In the genomic region with DNA sequence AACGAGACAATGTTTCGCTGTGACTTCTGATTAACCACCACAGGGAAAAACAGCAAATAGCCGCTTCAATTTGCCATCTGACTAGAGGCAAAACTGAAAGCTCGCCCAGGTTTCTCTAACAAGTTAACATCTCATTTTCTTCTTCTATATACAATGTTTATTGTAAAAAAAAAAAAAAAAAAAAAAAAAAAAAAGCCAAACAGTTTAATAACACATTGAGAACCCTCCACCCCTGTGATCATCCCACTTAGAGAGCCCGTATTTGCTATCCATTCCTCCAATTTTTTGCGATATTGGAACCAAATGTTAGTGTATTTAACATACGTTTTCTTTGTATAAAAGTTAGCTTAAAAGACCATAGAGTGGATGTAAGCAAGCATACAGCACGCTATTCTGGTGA, we compare ENCODE assay signal across 7 mouse cellular contexts. TPM values are rescaled to one million over a fixed set of nuclear protein-coding genes. Genes with fewer than 3 reads are reported as not detected.
DNase-seq lines count a peak whose midpoint lies in the region; ATAC-seq and TF ChIP-seq lines count a peak whose summit lies in the region.

No protein-coding gene starts in this region.

- 87% methylated on average over 8 of the region's 8 CpGs for WGBS in kidney, postnatal 0 days
- 61% methylated on average over 8 of the region's 8 CpGs for WGBS in embryonic facial prominence, embryonic 15.5 days
- WGBS in limb, embryonic 14.5 days = 65% methylated on average over 8 of the region's 8 CpGs
- 85% methylated on average over 8 of the region's 8 CpGs for WGBS in neural tube, embryonic 13.5 days

- H3K9me3 ChIP-seq in kidney, postnatal 0 days (replicated peaks; ENCODE audit: low read length) = no peaks in the 10 kb centered on the region
- no peaks in the 10 kb centered on the region for H3K9me3 ChIP-seq in embryonic facial prominence, embryonic 15.5 days (replicated peaks)
- no peaks in the 10 kb centered on the region for H3K9me3 ChIP-seq in limb, embryonic 14.5 days (ENCODE audit: control insufficient read depth, low read length)
- no peaks in the 10 kb centered on the region for H3K9me3 ChIP-seq in neural tube, embryonic 13.5 days

- H3K4me1 ChIP-seq in kidney, postnatal 0 days (replicated peaks; ENCODE audit: insufficient read depth, low read length) = no peaks in the 10 kb centered on the region
- peaks cover 9% of the 10 kb centered on the region; the same call in 1 of the 2 replicates for H3K4me1 ChIP-seq in embryonic facial prominence, embryonic 15.5 days
- H3K4me1 ChIP-seq in limb, embryonic 14.5 days (ENCODE audit: control insufficient read depth, insufficient read depth, low read length) = no peaks in the 10 kb centered on the region
- H3K4me1 ChIP-seq in neural tube, embryonic 13.5 days (replicated peaks) = peaks cover 17% of the 10 kb centered on the region

- no peaks in the 10 kb centered on the region for H3K36me3 ChIP-seq in kidney, postnatal 0 days (ENCODE audit: insufficient read depth, low read length)
- H3K36me3 ChIP-seq in embryonic facial prominence, embryonic 15.5 days = 0 out of 2 replicates have a peak, but pooled peaks cover 6% of the 10 kb centered on the region
- no peaks in the 10 kb centered on the region for H3K36me3 ChIP-seq in limb, embryonic 14.5 days (ENCODE audit: control insufficient read depth, insufficient read depth, low read length)
- H3K36me3 ChIP-seq in neural tube, embryonic 13.5 days = peaks cover 21% of the 10 kb centered on the region

- TF ChIP-seq CTCF in kidney, postnatal 0 days (IDR thresholded peaks at IDR 0.05; ENCODE audit: low read depth) = no peak

- ATAC-seq in kidney, postnatal 0 days (replicated peaks; ENCODE audit: low FRiP score, low read depth) = no peak
- ATAC-seq in embryonic facial prominence, embryonic 15.5 days (ENCODE audit: insufficient number of reproducible peaks, low FRiP score, low TSS enrichment, low read depth) = no peak
- no peak for ATAC-seq in limb, embryonic 14.5 days (ENCODE audit: low FRiP score, low read depth)
- ATAC-seq in neural tube, embryonic 13.5 days (ENCODE audit: low read depth) = no peak

- no peak overlapping the region for H3K27ac ChIP-seq in kidney, postnatal 0 days
- no peak overlapping the region for H3K27ac ChIP-seq in embryonic facial prominence, embryonic 15.5 days (replicated peaks)
- no peak overlapping the region for H3K27ac ChIP-seq in limb, embryonic 14.5 days (replicated peaks; ENCODE audit: low read depth, low read length)
- H3K27ac ChIP-seq in neural tube, embryonic 13.5 days (replicated peaks) = no peak overlapping the region

- DNase-seq in kidney, postnatal 0 days (ENCODE audit: low spot score) = no peak
- DNase-seq in kidney, adult 18-20 months = no peak
- no peak for DNase-seq in limb, embryonic 14.5 days (ENCODE audit: low spot score)
- no peak for DNase-seq in left cerebral cortex, adult 9 months (ENCODE audit: low spot score in 2 of 2)
- DNase-seq in kidney, postnatal 36 days = no peak

- TF ChIP-seq POLR2A in limb, embryonic 14.5 days (IDR thresholded peaks at IDR 0.05; ENCODE audit: borderline replicate concordance, extremely low read depth, insufficient read depth, insufficient read length) = no peak

- H3K4me3 ChIP-seq in kidney, postnatal 0 days (replicated peaks; ENCODE audit: low read depth, low read length) = no peak overlapping the region
- peak overlapping the region; percentile 73 for H3K4me3 ChIP-seq in embryonic facial prominence, embryonic 15.5 days (replicated peaks)
- no peak overlapping the region for H3K4me3 ChIP-seq in limb, embryonic 14.5 days (replicated peaks; ENCODE audit: low read length)
- peak overlapping the region; percentile 77 for H3K4me3 ChIP-seq in neural tube, embryonic 13.5 days

- no peaks in the 10 kb centered on the region for H3K27me3 ChIP-seq in kidney, postnatal 0 days (ENCODE audit: insufficient read depth, low read length)
- peaks cover 10% of the 10 kb centered on the region for H3K27me3 ChIP-seq in embryonic facial prominence, embryonic 15.5 days
- H3K27me3 ChIP-seq in limb, embryonic 14.5 days (ENCODE audit: control insufficient read depth, insufficient read depth, low read length) = 0 out of 2 replicates have a peak, but pooled peaks cover 7% of the 10 kb centered on the region
- H3K27me3 ChIP-seq in neural tube, embryonic 13.5 days = 0 out of 2 replicates have a peak, but pooled peaks cover 3% of the 10 kb centered on the region

- H3K4me2 ChIP-seq in kidney, postnatal 0 days (ENCODE audit: low read length) = peak overlapping the region; percentile 97; the same call in 1 of the 2 replicates
- peak overlapping the region; percentile 93 for H3K4me2 ChIP-seq in embryonic facial prominence, embryonic 15.5 days (replicated peaks)
- H3K4me2 ChIP-seq in limb, embryonic 14.5 days (replicated peaks; ENCODE audit: low read depth, low read length, severe bottlenecking) = 0 out of 2 replicates have a peak overlapping the region, but pooled peaks have one; percentile 8
- peak overlapping the region; percentile 66 for H3K4me2 ChIP-seq in neural tube, embryonic 13.5 days

- H3K9ac ChIP-seq in kidney, postnatal 0 days (ENCODE audit: low read depth, low read length) = no peak overlapping the region
- H3K9ac ChIP-seq in embryonic facial prominence, embryonic 15.5 days = no peak overlapping the region
- no peak overlapping the region for H3K9ac ChIP-seq in limb, embryonic 14.5 days (ENCODE audit: low read depth, low read length, severe bottlenecking)
- peak overlapping the region; percentile 93; the same call in 1 of the 2 replicates for H3K9ac ChIP-seq in neural tube, embryonic 13.5 days

RNA-seq across cellular contexts. Expression of gene Cenpv, which starts 2.0 kb away (rescaled TPM):
- 17.1 and 17.6 TPM in 2 replicates for polyA plus RNA-seq in kidney, postnatal 0 days (2015; fragmentation: Nextera tagmentation; extraction: Ambion mirVana)
- 29.0 and 32.0 TPM in 2 replicates for polyA plus RNA-seq in embryonic facial prominence, embryonic 15.5 days (2015; fragmentation: Nextera tagmentation; extraction: Ambion mirVana)
- 40.5 and 47.6 TPM in 2 replicates for polyA plus RNA-seq in limb, embryonic 14.5 days (2012; rRNA removed)
- 26.7 and 27.0 TPM in 2 replicates for polyA plus RNA-seq in limb, embryonic 14.5 days (2014; fragmentation: Nextera tagmentation; extraction: Ambion mirVana)
- polyA plus RNA-seq in neural tube, embryonic 13.5 days (2015; fragmentation: Nextera tagmentation; extraction: Ambion mirVana) = 52.2 and 62.6 TPM in 2 replicates

RNA-seq across cellular contexts. Expression of gene Ubb, which starts 13.9 kb away (rescaled TPM):
- 2,759 and 3,018 TPM in 2 replicates for polyA plus RNA-seq in kidney, postnatal 0 days (2015; fragmentation: Nextera tagmentation; extraction: Ambion mirVana)
- polyA plus RNA-seq in embryonic facial prominence, embryonic 15.5 days (2015; fragmentation: Nextera tagmentation; extraction: Ambion mirVana) = 3,288 and 3,376 TPM in 2 replicates
- polyA plus RNA-seq in limb, embryonic 14.5 days (2012; rRNA removed) = 3,111 and 3,234 TPM in 2 replicates
- 3,423 and 3,655 TPM in 2 replicates for polyA plus RNA-seq in limb, embryonic 14.5 days (2014; fragmentation: Nextera tagmentation; extraction: Ambion mirVana)
- polyA plus RNA-seq in neural tube, embryonic 13.5 days (2015; fragmentation: Nextera tagmentation; extraction: Ambion mirVana) = 4,310 and 4,558 TPM in 2 replicates

RNA-seq across cellular contexts. Expression of gene Trpv2, which starts 37.2 kb away (rescaled TPM):
- 1.7 and 2.4 TPM in 2 replicates for polyA plus RNA-seq in kidney, postnatal 0 days (2015; fragmentation: Nextera tagmentation; extraction: Ambion mirVana)
- 5.3 and 6.4 TPM in 2 replicates for polyA plus RNA-seq in embryonic facial prominence, embryonic 15.5 days (2015; fragmentation: Nextera tagmentation; extraction: Ambion mirVana)
- 2.7 and 2.8 TPM in 2 replicates for polyA plus RNA-seq in limb, embryonic 14.5 days (2012; rRNA removed)
- polyA plus RNA-seq in limb, embryonic 14.5 days (2014; fragmentation: Nextera tagmentation; extraction: Ambion mirVana) = 2.9 and 4.3 TPM in 2 replicates
- polyA plus RNA-seq in neural tube, embryonic 13.5 days (2015; fragmentation: Nextera tagmentation; extraction: Ambion mirVana) = 23.1 and 25.0 TPM in 2 replicates

Comparison
In these comparisons a context has a peak if more than half of its experiments do, and no peak if none do; other contexts are left out.
1. H3K4me2 ChIP-seq: peak in every context shown above with its lines; median percentile 97 in kidney, postnatal 0 days; 93 in embryonic facial prominence, embryonic 15.5 days; 66 in neural tube, embryonic 13.5 days; 8 in limb, embryonic 14.5 days.
2. H3K4me3 ChIP-seq: peak in embryonic facial prominence, embryonic 15.5 days (single experiment) and neural tube, embryonic 13.5 days (single experiment); none in kidney, postnatal 0 days (single experiment) and limb, embryonic 14.5 days (single experiment).